Mouse (Mus musculus): ENCODE results near the gene Gnat1. TPM values are rescaled to one million over a fixed set of nuclear protein-coding genes. Genes with fewer than 3 reads are reported as not detected.

Gene Gnat1
- polyA plus RNA-seq, 1 experiment from 2014 or later = 1.4 TPM

DNA sequence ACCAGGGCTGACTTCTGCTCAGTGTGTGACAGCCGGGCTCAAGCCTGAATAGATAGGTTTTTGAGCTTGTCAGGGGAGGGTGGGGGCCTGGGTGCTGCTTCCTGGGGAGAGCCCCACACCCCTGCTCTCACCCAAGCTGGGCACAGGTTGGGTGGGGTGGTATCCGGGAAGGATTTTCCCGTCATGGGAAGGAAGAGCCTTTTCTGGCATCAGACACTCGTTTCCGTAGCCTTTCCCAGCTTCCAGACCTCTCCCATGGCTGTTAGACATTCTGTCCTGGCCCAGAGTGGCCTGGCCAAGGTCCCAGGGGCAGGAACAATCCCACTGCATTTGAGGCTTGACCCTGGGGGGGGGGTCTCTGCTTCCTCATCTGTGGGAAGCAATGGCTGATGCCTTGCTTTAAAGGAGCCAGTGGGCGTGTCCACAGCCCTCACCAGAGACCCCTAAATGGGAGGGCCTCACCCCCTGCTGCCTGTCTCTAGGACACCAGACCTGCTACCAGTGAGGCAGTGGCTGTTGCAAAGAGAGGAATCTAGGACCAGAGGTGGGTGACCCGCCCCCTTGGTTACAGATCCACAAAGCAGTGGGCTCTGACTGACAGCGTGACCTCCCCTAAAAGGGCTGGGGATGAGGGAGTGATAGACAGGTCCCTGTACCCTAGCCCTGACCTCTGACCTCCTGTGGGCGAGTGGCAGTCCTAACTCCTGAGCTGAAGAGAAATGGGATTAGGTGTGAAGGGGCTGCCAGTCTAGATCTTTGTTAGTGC, 17.5 kb upstream of the Gnat1 start:
- Histone ChIP-seq H3K4me2 (peak overlapping the region; percentile 32; the same call in 1 of the 2 replicates), H3K4me3 (ENCODE audit: low read depth, low read length) (no peak overlapping the region), H3K36me3 (ENCODE audit: control insufficient read depth, insufficient read depth, low read length) (peaks cover 4% of the 10 kb centered on the region; the same call in 1 of the 2 replicates), H3K27ac (ENCODE audit: low read depth, low read length) (peak overlapping the region; percentile 81), H3K9me3 (ENCODE audit: control insufficient read depth, low read length) (no peaks in the 10 kb centered on the region), H3K27me3 (ENCODE audit: control insufficient read depth, insufficient read depth, low read length) (no peaks in the 10 kb centered on the region), H3K9ac (ENCODE audit: low read length) (peak overlapping the region; percentile 36; the same call in 1 of the 2 replicates), H3K4me1 (ENCODE audit: control insufficient read depth, insufficient read depth, low read length) (peaks cover 67% of the 10 kb centered on the region)
- WGBS = 7% methylated on average over 9 of the region's 9 CpGs
- ATAC-seq (ENCODE audit: low FRiP score) (peak; percentile 26), DNase-seq (ENCODE audit: low spot score, missing footprints) (peak; percentile 93)

DNA sequence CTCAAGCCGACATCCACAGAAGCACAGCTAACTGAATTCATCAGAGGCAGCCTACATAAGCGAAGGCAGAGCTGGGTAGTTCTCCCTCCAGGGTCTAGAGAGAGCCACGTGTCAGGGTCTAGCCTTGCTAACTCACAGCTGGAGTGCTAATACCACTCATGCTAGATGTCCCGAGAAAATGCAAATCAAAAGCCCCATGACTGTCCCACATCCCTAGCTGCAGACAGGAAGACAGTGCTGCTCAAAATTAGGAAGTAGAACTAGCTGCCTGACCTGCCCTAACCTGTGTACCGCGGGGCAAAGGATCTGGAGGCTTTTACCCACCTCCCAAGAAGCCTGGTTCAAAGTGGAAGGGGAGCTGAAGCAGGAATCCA, 16.6 kb upstream of the Gnat1 start:
- peaks cover 4% of the 10 kb centered on the region; the same call in 1 of the 2 replicates for H3K36me3 ChIP-seq (ENCODE audit: control insufficient read depth, insufficient read depth, low read length)
- H3K27ac ChIP-seq (ENCODE audit: low read depth, low read length) = peak overlapping the region; percentile 81
- WGBS = 35% methylated on average over 6 of the region's 6 CpGs
- DNase-seq (ENCODE audit: low spot score, missing footprints) (peak; percentile 83), ATAC-seq (ENCODE audit: low FRiP score) (no peak)
- no peaks in the 10 kb centered on the region for H3K27me3 ChIP-seq (ENCODE audit: control insufficient read depth, insufficient read depth, low read length)
- H3K9ac ChIP-seq (ENCODE audit: low read length) = no peak overlapping the region
- no peaks in the 10 kb centered on the region for H3K9me3 ChIP-seq (ENCODE audit: control insufficient read depth, low read length)
- no peak overlapping the region for H3K4me2 ChIP-seq
- peaks cover 67% of the 10 kb centered on the region for H3K4me1 ChIP-seq (ENCODE audit: control insufficient read depth, insufficient read depth, low read length)
- no peak overlapping the region for H3K4me3 ChIP-seq (ENCODE audit: low read depth, low read length)

GRCm38 (mm10) chr9:107695441-107696105, 16.1 kb upstream of the Gnat1 start:
- peaks cover 64% of the 10 kb centered on the region for H3K4me1 ChIP-seq (ENCODE audit: control insufficient read depth, insufficient read depth, low read length)
- no peak overlapping the region for H3K4me3 ChIP-seq (ENCODE audit: low read depth, low read length)
- H3K9me3 ChIP-seq (ENCODE audit: control insufficient read depth, low read length) = no peaks in the 10 kb centered on the region
- no peak for ATAC-seq (ENCODE audit: low FRiP score)
- H3K27me3 ChIP-seq (ENCODE audit: control insufficient read depth, insufficient read depth, low read length) = no peaks in the 10 kb centered on the region
- H3K9ac ChIP-seq (ENCODE audit: low read length) = no peak overlapping the region
- no peak overlapping the region for H3K27ac ChIP-seq (ENCODE audit: low read depth, low read length)
- no peak for DNase-seq (ENCODE audit: low spot score, missing footprints)
- no peak overlapping the region for H3K4me2 ChIP-seq
- 81% methylated on average over 12 of the region's 12 CpGs for WGBS
- H3K36me3 ChIP-seq (ENCODE audit: control insufficient read depth, insufficient read depth, low read length) = peaks cover 4% of the 10 kb centered on the region; the same call in 1 of the 2 replicates

DNA sequence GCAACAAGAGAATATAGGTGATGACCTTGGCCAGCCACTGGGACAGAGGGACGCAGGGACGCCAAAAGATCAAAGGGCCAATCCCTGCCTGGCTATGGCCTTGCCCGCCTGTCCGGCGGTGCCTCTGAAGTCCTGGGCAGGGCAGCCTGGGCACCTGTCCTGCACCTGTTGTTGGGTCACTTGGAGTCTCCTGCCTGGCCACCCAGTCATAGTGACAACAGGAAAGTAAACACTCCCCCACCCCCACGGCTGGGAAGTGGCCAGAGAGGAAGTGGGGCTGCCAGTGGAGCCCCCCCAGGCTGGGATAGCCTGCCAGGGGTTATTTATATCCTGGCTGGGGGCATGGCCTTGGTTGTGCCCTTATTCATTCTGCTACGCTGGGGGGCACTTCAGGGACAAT, 15.1 kb upstream of the Gnat1 start:
- Histone ChIP-seq H3K27ac (ENCODE audit: low read depth, low read length) (no peak overlapping the region), H3K27me3 (ENCODE audit: control insufficient read depth, insufficient read depth, low read length) (no peaks in the 10 kb centered on the region)

DNA sequence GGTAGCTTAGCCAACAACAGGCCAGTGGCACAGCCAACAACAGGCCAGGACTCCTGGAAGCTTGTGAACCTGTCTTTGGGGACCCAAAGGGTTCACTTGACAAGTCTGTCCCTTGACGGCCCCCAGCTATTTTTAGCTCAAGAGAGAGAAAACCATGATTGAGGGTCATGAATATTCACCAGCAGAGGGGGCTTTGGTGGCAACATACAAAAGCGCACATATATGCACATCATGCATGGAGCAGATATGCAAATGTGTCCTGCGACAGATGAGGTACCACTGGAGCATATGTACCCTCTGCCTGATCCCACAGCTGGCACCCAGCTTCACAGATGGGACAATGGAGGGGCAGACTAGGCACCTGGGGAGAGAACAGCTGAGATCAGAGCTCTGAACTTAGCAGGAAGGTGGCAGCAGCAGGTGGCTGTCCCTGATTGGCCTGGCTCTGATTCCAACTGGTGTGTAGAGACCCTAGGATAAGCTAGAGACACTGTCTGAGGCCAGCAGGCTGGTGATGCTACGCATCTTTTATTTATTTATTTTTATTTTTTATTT, 14.0 kb upstream of the Gnat1 start:
- H3K4me1 ChIP-seq (ENCODE audit: control insufficient read depth, insufficient read depth, low read length) = peaks cover 43% of the 10 kb centered on the region
- H3K36me3 ChIP-seq (ENCODE audit: control insufficient read depth, insufficient read depth, low read length) = peaks cover 6% of the 10 kb centered on the region
- no peak for DNase-seq (ENCODE audit: low spot score, missing footprints)
- no peak overlapping the region for H3K9ac ChIP-seq (ENCODE audit: low read length)
- H3K4me2 ChIP-seq = no peak overlapping the region
- H3K27me3 ChIP-seq (ENCODE audit: control insufficient read depth, insufficient read depth, low read length) = no peaks in the 10 kb centered on the region
- WGBS = 75% methylated on average over 4 of the region's 4 CpGs
- H3K9me3 ChIP-seq (ENCODE audit: control insufficient read depth, low read length) = no peaks in the 10 kb centered on the region
- ATAC-seq (ENCODE audit: low FRiP score) = no peak
- H3K4me3 ChIP-seq (ENCODE audit: low read depth, low read length) = no peak overlapping the region
- no peak overlapping the region for H3K27ac ChIP-seq (ENCODE audit: low read depth, low read length)

More for the DNA sequence above, 15.1 kb upstream of the Gnat1 start:
- DNase-seq (ENCODE audit: low spot score, missing footprints) = no peak
- no peak for ATAC-seq (ENCODE audit: low FRiP score)
- no peak overlapping the region for H3K4me2 ChIP-seq
- H3K9me3 ChIP-seq (ENCODE audit: control insufficient read depth, low read length) = no peaks in the 10 kb centered on the region
- no peak overlapping the region for H3K4me3 ChIP-seq (ENCODE audit: low read depth, low read length)
- peaks cover 54% of the 10 kb centered on the region for H3K4me1 ChIP-seq (ENCODE audit: control insufficient read depth, insufficient read depth, low read length)
- no peak overlapping the region for H3K9ac ChIP-seq (ENCODE audit: low read length)
- peaks cover 4% of the 10 kb centered on the region; the same call in 1 of the 2 replicates for H3K36me3 ChIP-seq (ENCODE audit: control insufficient read depth, insufficient read depth, low read length)
- 64% methylated on average over 7 of the region's 7 CpGs for WGBS

DNA sequence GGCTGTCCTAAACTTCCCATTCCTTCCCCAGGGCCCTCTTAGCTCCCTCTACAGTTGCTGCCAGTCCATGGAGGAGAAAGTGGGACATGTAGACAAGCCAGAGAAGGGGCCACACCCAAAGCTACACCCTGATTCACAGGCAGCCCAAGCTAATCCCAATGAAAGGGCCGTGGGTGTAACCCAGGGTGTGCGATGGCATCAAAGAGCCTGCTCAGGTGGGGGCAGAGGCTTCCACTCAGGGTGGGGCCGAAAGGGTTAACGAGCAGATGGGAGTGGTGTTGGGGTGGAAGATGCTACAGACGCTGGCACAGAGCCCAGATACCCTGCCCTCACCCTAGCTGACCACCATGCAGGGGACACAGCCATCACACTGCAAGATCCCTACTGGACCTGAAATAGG, 13.3 kb upstream of the Gnat1 start:
- H3K4me1 ChIP-seq (ENCODE audit: control insufficient read depth, insufficient read depth, low read length) = peaks cover 36% of the 10 kb centered on the region
- no peak overlapping the region for H3K4me3 ChIP-seq (ENCODE audit: low read depth, low read length)
- ATAC-seq (ENCODE audit: low FRiP score) (no peak), DNase-seq (ENCODE audit: low spot score, missing footprints) (no peak)
- H3K36me3 ChIP-seq (ENCODE audit: control insufficient read depth, insufficient read depth, low read length) = peaks cover 6% of the 10 kb centered on the region
- H3K9ac ChIP-seq (ENCODE audit: low read length) = no peak overlapping the region
- no peaks in the 10 kb centered on the region for H3K27me3 ChIP-seq (ENCODE audit: control insufficient read depth, insufficient read depth, low read length)
- WGBS = 79% methylated on average over 5 of the region's 5 CpGs
- H3K27ac ChIP-seq (ENCODE audit: low read depth, low read length) = no peak overlapping the region
- no peaks in the 10 kb centered on the region for H3K9me3 ChIP-seq (ENCODE audit: control insufficient read depth, low read length)
- no peak overlapping the region for H3K4me2 ChIP-seq

GRCm38 (mm10) chr9:107690391-107690790, 10.9 kb upstream of the Gnat1 start:
- 87% methylated on average over 8 of the region's 8 CpGs for WGBS
- no peak overlapping the region for H3K4me2 ChIP-seq
- H3K27me3 ChIP-seq (ENCODE audit: control insufficient read depth, insufficient read depth, low read length) = no peaks in the 10 kb centered on the region
- peaks cover 12% of the 10 kb centered on the region for H3K4me1 ChIP-seq (ENCODE audit: control insufficient read depth, insufficient read depth, low read length)
- peaks cover 6% of the 10 kb centered on the region for H3K36me3 ChIP-seq (ENCODE audit: control insufficient read depth, insufficient read depth, low read length)
- ATAC-seq (ENCODE audit: low FRiP score) (no peak), DNase-seq (ENCODE audit: low spot score, missing footprints) (no peak)
- H3K27ac ChIP-seq (ENCODE audit: low read depth, low read length) = no peak overlapping the region
- no peak overlapping the region for H3K4me3 ChIP-seq (ENCODE audit: low read depth, low read length)
- no peak overlapping the region for H3K9ac ChIP-seq (ENCODE audit: low read length)
- H3K9me3 ChIP-seq (ENCODE audit: control insufficient read depth, low read length) = no peaks in the 10 kb centered on the region

DNA sequence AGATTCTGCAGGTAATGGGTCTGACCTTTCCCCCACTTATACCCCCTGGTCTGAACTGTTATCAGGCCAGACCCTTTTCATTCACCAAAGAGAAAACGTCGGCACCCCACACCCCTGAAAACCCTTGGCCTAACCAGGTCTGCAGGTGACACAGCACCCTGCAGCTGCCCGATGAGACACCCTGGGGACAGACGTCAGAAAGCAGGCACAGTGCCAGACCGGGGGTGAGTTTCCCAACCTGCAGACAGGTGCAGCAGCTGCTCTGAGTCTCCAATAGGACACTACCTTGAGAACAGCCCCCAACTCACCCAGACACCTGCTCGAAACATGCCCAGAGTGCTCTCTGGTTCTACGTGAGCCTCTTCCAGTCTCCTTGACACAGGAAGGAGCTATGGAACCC, 9.4 kb upstream of the Gnat1 start:
- H3K9me3 ChIP-seq (ENCODE audit: control insufficient read depth, low read length) = no peaks in the 10 kb centered on the region
- H3K4me2 ChIP-seq = no peak overlapping the region
- no peak overlapping the region for H3K9ac ChIP-seq (ENCODE audit: low read length)
- H3K4me1 ChIP-seq (ENCODE audit: control insufficient read depth, insufficient read depth, low read length) = peaks cover 7% of the 10 kb centered on the region
- H3K27ac ChIP-seq (ENCODE audit: low read depth, low read length) = no peak overlapping the region
- ATAC-seq (ENCODE audit: low FRiP score) = no peak
- WGBS = 88% methylated on average over 7 of the region's 7 CpGs
- H3K4me3 ChIP-seq (ENCODE audit: low read depth, low read length) = no peak overlapping the region
- peaks cover 6% of the 10 kb centered on the region for H3K36me3 ChIP-seq (ENCODE audit: control insufficient read depth, insufficient read depth, low read length)
- DNase-seq (ENCODE audit: low spot score, missing footprints) = no peak
- H3K27me3 ChIP-seq (ENCODE audit: control insufficient read depth, insufficient read depth, low read length) = no peaks in the 10 kb centered on the region

- peaks cover 6% of the 10 kb centered on the region for H3K36me3 ChIP-seq (ENCODE audit: control insufficient read depth, insufficient read depth, low read length)
- 89% methylated on average over 5 of the region's 5 CpGs for WGBS
- no peaks in the 10 kb centered on the region for H3K27me3 ChIP-seq (ENCODE audit: control insufficient read depth, insufficient read depth, low read length)
- no peaks in the 10 kb centered on the region for H3K9me3 ChIP-seq (ENCODE audit: control insufficient read depth, low read length)
- H3K9ac ChIP-seq (ENCODE audit: low read length) = no peak overlapping the region
- H3K4me3 ChIP-seq (ENCODE audit: low read depth, low read length) = no peak overlapping the region
- no peak overlapping the region for H3K4me2 ChIP-seq
- ATAC-seq (ENCODE audit: low FRiP score) = no peak
- no peak for DNase-seq (ENCODE audit: low spot score, missing footprints)
- peaks cover 4% of the 10 kb centered on the region for H3K4me1 ChIP-seq (ENCODE audit: control insufficient read depth, insufficient read depth, low read length)
- H3K27ac ChIP-seq (ENCODE audit: low read depth, low read length) = no peak overlapping the region
Measured at GRCm38 (mm10) chr9:107688415-107688814, 8.9 kb upstream of the Gnat1 start.

Data from midbrain, embryonic 11.5 days (tissue).